Mouse (Mus musculus) MEL (cell line): ENCODE measurements around the gene Mcat.

ENCODE experiments used
- CTCF ChIP-seq, 3 experiments: IDR thresholded peaks in 2 of 3; conservative IDR thresholded peaks in 1 of 3; 2 replicates each; pipeline ENCODE4 v1.5.1; 2011 to 2012; ENCODE audit warnings: low read length in 3 of 3, low read depth in 2 of 3, mild to moderate bottlenecking in 2 of 3, improper control_type of control experiment in 1 of 3, inconsistent platforms in 1 of 3, mixed read lengths in 1 of 3, moderate library complexity in 1 of 3; ENCODE audit not compliant: control insufficient read depth in 1 of 3, insufficient read depth in 1 of 3, poor library complexity in 1 of 3, severe bottlenecking in 1 of 3
- MAFK ChIP-seq: IDR thresholded peaks from 2 replicates; pipeline ENCODE4 v1.6.1; 2011; ENCODE audit warnings: low read depth, mild to moderate bottlenecking, low read length, improper control_type of control experiment, borderline replicate concordance
- MXI1 ChIP-seq: IDR thresholded peaks from 2 replicates; pipeline ENCODE4 v1.6.1; 2011; ENCODE audit warnings: mild to moderate bottlenecking, low read depth, low read length, improper control_type of control experiment
- MYC ChIP-seq: IDR thresholded peaks from 2 replicates; pipeline ENCODE4 v1.6.1; 2011; ENCODE audit warnings: low read depth, mild to moderate bottlenecking, low read length, improper control_type of control experiment, moderate library complexity
- POLR2A ChIP-seq, 2 experiments: IDR thresholded peaks; 2 replicates each; pipeline ENCODE4 v1.6.1; 2011 to 2012; ENCODE audit warnings: low read length in 2 of 2, mild to moderate bottlenecking in 2 of 2, control low read depth in 1 of 2, improper control_type of control experiment in 1 of 2, low read depth in 1 of 2, moderate library complexity in 1 of 2; ENCODE audit not compliant: control insufficient read depth in 1 of 2, insufficient read depth in 1 of 2, poor library complexity in 1 of 2
- USF1 ChIP-seq: IDR thresholded peaks from 2 replicates; pipeline ENCODE4 v1.6.1; 2014; ENCODE audit warnings: low read depth, mild to moderate bottlenecking, inconsistent platforms, low read length, improper control_type of control experiment, moderate library complexity
- ZMIZ1 ChIP-seq: IDR thresholded peaks from 2 replicates; pipeline ENCODE4 v1.6.1; 2012; ENCODE audit warnings: low read depth, mild to moderate bottlenecking, inconsistent platforms, low read length, improper control_type of control experiment, moderate library complexity

DNA sequence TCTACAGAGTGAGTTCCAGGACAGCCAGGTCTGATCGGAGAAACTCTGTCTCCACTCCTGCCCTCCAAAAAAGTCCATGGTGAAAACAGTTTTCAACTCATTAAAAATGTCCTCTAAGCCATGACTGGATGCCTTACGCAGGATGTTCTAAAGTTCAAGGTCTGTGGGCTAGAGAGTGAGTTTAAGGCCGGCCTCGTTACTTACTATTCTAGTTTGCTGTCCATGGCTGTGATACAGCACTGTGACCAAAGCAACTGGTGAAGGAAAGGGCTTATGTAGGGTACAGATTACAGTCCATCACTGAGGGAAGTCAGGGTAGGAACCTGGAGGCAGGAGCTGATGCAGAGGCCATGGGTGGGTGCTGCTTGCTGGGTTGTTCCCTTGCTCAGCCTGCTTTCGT, 5.0 kb upstream of the Mcat start:
- TF ChIP-seq USF1 (no peak), MXI1 (no peak), CTCF (IDR thresholded peaks at IDR 0.05 in 2 of 3, conservative IDR thresholded peaks at IDR 0.05 in 1 of 3; ENCODE audit: control insufficient read depth in 1 of 3, insufficient read depth in 1 of 3, low read depth in 2 of 3, low read length in 3 of 3, poor library complexity in 1 of 3, severe bottlenecking in 1 of 3) (no peak), MAFK (no peak), MYC (no peak), POLR2A (IDR thresholded peaks at IDR 0.05; ENCODE audit: control insufficient read depth in 1 of 2, insufficient read depth in 1 of 2, low read depth in 1 of 2, low read length in 2 of 2, poor library complexity in 1 of 2) (no peak), ZMIZ1 (no peak)
